Mouse (Mus musculus) heart, postnatal 36 days (tissue): ENCODE measurements at regions not wholly inside any gene's neighbourhood (a gene's known extent, or its start where the extent isn't known, plus 50 kb on each side); places are given as distances from the start of the nearest gene placed in this dataset.

Source experiments
- DNase-seq, 2 experiments: peaks; one replicate each; pipeline ENCODE4 v3.0.0; 2021 to 2022
- intact Hi-C: fragments of 180-260 bp; cut with DNase I; formaldehyde crosslinking; loops from one replicate; pipeline ENCODE4 v1.15.1; 2025

- no peak for DNase-seq
- intact Hi-C loops = no loop called here
These were observed 553.6 kb upstream of the Tmpo start for GRCm38 (mm10) chr10:91734691-91735090.

GRCm38 (mm10) chr10:91732007-91732589 lies 551.0 kb upstream of the Tmpo start:
- intact Hi-C loops = no loop called here
- DNase-seq = no peak

- intact Hi-C loops = no loop called here
- DNase-seq = no peak
These were observed 548.9 kb upstream of the Tmpo start for GRCm38 (mm10) chr10:91730062-91730461.

GRCm38 (mm10) chr10:91719561-91720371 lies 538.7 kb upstream of the Tmpo start:
- intact Hi-C loops = no loop called here
- peak; percentile 2 to 7 for DNase-seq

- intact Hi-C loops = no loop called here
- DNase-seq = no peak
These were observed 535.5 kb upstream of the Tmpo start for GRCm38 (mm10) chr10:91716604-91717003.

GRCm38 (mm10) chr10:91714648-91715047 lies 533.5 kb upstream of the Tmpo start:
- intact Hi-C loops = no loop called here
- DNase-seq = no peak

GRCm38 (mm10) chr10:91713529-91713928 lies 532.4 kb upstream of the Tmpo start:
- no peak for DNase-seq
- intact Hi-C loops = no loop called here

GRCm38 (mm10) chr10:91706816-91707215 lies 525.7 kb upstream of the Tmpo start:
- intact Hi-C loops = loop anchor here (10.0 kb wide), 1 partner anchor 412 kb away; no protein-coding TSS in a partner anchor
- DNase-seq = no peak

GRCm38 (mm10) chr10:91704751-91705150 lies 523.6 kb upstream of the Tmpo start:
- no peak for DNase-seq
- intact Hi-C loops = loop anchor here (10.0 kb wide), 1 partner anchor 410 kb away; no protein-coding TSS in a partner anchor

- intact Hi-C loops = loop anchor here (10.0 kb wide), 1 partner anchor 407 kb away; no protein-coding TSS in a partner anchor
- no peak for DNase-seq
These were observed 520.7 kb upstream of the Tmpo start for GRCm38 (mm10) chr10:91701822-91702221.

- DNase-seq = no peak
- intact Hi-C loops = no loop called here
These were observed 505.0 kb upstream of the Tmpo start for GRCm38 (mm10) chr10:91686082-91686618.

GRCm38 (mm10) chr10:91685164-91686027 lies 504.3 kb upstream of the Tmpo start:
- no peak for DNase-seq

GRCm38 (mm10) chr10:91679641-91680040 lies 498.5 kb upstream of the Tmpo start:
- no peak for DNase-seq
- intact Hi-C loops = no loop called here

More at GRCm38 (mm10) chr10:91685164-91686027, 504.3 kb upstream of the Tmpo start:
- intact Hi-C loops = no loop called here

GRCm38 (mm10) chr10:91637911-91638310 lies 456.8 kb upstream of the Tmpo start:
- DNase-seq = no peak
- intact Hi-C loops = no loop called here

- no peak for DNase-seq
- intact Hi-C loops = no loop called here
These were observed 447.6 kb upstream of the Tmpo start for GRCm38 (mm10) chr10:91628672-91629071.

GRCm38 (mm10) chr10:91622281-91622680 lies 441.2 kb upstream of the Tmpo start:
- DNase-seq = no peak
- intact Hi-C loops = no loop called here

GRCm38 (mm10) chr10:91613794-91614479 lies 432.8 kb upstream of the Tmpo start:
- DNase-seq = no peak
- intact Hi-C loops = no loop called here

- no peak for DNase-seq
- intact Hi-C loops = no loop called here
These were observed 430.9 kb upstream of the Tmpo start for GRCm38 (mm10) chr10:91612052-91612451.

- intact Hi-C loops = no loop called here
- no peak for DNase-seq
These were observed 413.8 kb upstream of the Tmpo start for GRCm38 (mm10) chr10:91594891-91595290.

GRCm38 (mm10) chr10:91593378-91593777 lies 412.3 kb upstream of the Tmpo start:
- no peak for DNase-seq
- intact Hi-C loops = no loop called here
